Mouse (Mus musculus) lung, adult 18-20 months (tissue): ENCODE measurements at regions not wholly inside any gene's neighbourhood (a gene's known extent, or its start where the extent isn't known, plus 50 kb on each side); places are given as distances from the start of the nearest gene placed in this dataset.

ENCODE experiments used
- DNase-seq, 2 experiments: peaks; one replicate each; pipeline ENCODE4 v3.0.0; 2022; ENCODE audit warnings: mixed read lengths in 2 of 2

- peak in 1 of 2 experiments; percentile 4 for DNase-seq
Observed at GRCm38 (mm10) chrX:76680890-76681289, 78.2 kb upstream of the Cldn34d start.
